ENCODE assay signal across 9 mouse cellular contexts in the genomic region with DNA sequence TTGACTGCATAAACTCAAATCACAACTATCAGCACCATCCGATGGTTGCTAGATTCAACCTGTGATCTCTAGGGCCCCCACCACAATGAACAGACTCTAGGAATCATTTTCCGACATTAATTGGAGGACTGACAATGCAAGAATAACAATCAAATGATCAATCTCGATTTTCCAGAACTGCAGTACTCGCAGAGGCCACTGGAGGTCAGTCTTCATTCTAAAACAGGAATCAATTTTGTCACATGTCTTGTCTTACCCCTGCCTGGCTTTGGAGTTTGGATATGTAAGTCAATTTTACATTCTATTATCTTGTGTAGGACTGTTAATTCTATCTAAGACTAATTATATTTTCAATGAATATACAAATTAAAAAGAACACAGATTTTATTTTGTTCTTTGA.
DNase-seq lines count a peak whose midpoint lies in the region; ATAC-seq and TF ChIP-seq lines count a peak whose summit lies in the region.
"Had no signal": no experiment of that assay in that cellular context is flagged by ENCODE, and none has a peak within 500 bp of the region (broad histone marks: within the 10 kb centered on the region; RNA-seq: fewer than 3 reads in every experiment).

No protein-coding gene starts in this region.

- H3K9me3 ChIP-seq in intestine, embryonic 14.5 days (ENCODE audit: control insufficient read depth, low read length): no peaks in the 10 kb centered on the region
- H3K9me3 ChIP-seq in intestine, embryonic 15.5 days: no peaks in the 10 kb centered on the region
- no peaks in the 10 kb centered on the region for H3K9me3 ChIP-seq in E14TG2a.4 (ENCODE audit: low read length)
- H3K9me3 ChIP-seq in embryonic facial prominence, embryonic 10.5 days: no peaks in the 10 kb centered on the region
- H3K9me3 ChIP-seq: midbrain, embryonic 12.5 days had no signal

- H3K27ac ChIP-seq in intestine, embryonic 14.5 days (ENCODE audit: low read depth): no peak overlapping the region
- H3K27ac ChIP-seq in intestine, embryonic 15.5 days: no peak overlapping the region
- H3K27ac ChIP-seq in embryonic facial prominence, embryonic 10.5 days (replicated peaks): no peak overlapping the region
- H3K27ac ChIP-seq: midbrain, embryonic 12.5 days had no signal

- no peaks in the 10 kb centered on the region for H3K36me3 ChIP-seq in intestine, embryonic 14.5 days (ENCODE audit: control insufficient read depth, insufficient read depth, low read length)
- H3K36me3 ChIP-seq in intestine, embryonic 15.5 days: no peaks in the 10 kb centered on the region
- no peaks in the 10 kb centered on the region for H3K36me3 ChIP-seq in E14TG2a.4 (ENCODE audit: insufficient read depth, low read length)
- no peaks in the 10 kb centered on the region for H3K36me3 ChIP-seq in embryonic facial prominence, embryonic 10.5 days (replicated peaks)
- H3K36me3 ChIP-seq: midbrain, embryonic 12.5 days had no signal

- no peak overlapping the region for H3K4me2 ChIP-seq in intestine, embryonic 14.5 days (ENCODE audit: low read length)
- H3K4me2 ChIP-seq in intestine, embryonic 15.5 days (replicated peaks): no peak overlapping the region
- H3K4me2 ChIP-seq: midbrain, embryonic 12.5 days had no signal

- 0 out of 2 replicates have a peak, but pooled peaks cover 6% of the 10 kb centered on the region for H3K27me3 ChIP-seq in intestine, embryonic 14.5 days (replicated peaks; ENCODE audit: control insufficient read depth, insufficient read depth, low read length)
- no peaks in the 10 kb centered on the region for H3K27me3 ChIP-seq in intestine, embryonic 15.5 days (replicated peaks)
- H3K27me3 ChIP-seq in E14TG2a.4 (ENCODE audit: insufficient read depth, low read length): no peaks in the 10 kb centered on the region; the same call in 1 of the 2 replicates
- H3K27me3 ChIP-seq in embryonic facial prominence, embryonic 10.5 days (replicated peaks; ENCODE audit: low read depth, poor library complexity, severe bottlenecking): 0 out of 2 replicates have a peak, but pooled peaks cover 5% of the 10 kb centered on the region
- H3K27me3 ChIP-seq: midbrain, embryonic 12.5 days had no signal

- no peak for ATAC-seq in intestine, embryonic 14.5 days (replicated peaks; ENCODE audit: low FRiP score, low TSS enrichment, low read depth)
- no peak for ATAC-seq in intestine, embryonic 15.5 days
- no peak for ATAC-seq in inflammation-experienced regulatory T-cells, adult 6 months
- ATAC-seq in monocyte, adult 5-6 weeks (replicated peaks; ENCODE audit: insufficient number of reproducible peaks, low FRiP score, low TSS enrichment, poor library complexity, severe bottlenecking): no peak

- peak; percentile 73 for DNase-seq in intestine, embryonic 14.5 days (ENCODE audit: low spot score)
- peak; percentile 40 for DNase-seq in 416B (ENCODE audit: low read depth)
- peak; percentile 53 for DNase-seq in embryonic facial prominence, embryonic 10.5 days (ENCODE audit: low spot score)
- peak; percentile 5 for DNase-seq in lung, postnatal 14 days

- H3K4me1 ChIP-seq in intestine, embryonic 14.5 days (replicated peaks; ENCODE audit: control insufficient read depth, insufficient read depth, low read length): no peaks in the 10 kb centered on the region
- H3K4me1 ChIP-seq in intestine, embryonic 15.5 days (replicated peaks): no peaks in the 10 kb centered on the region
- H3K4me1 ChIP-seq in E14TG2a.4 (replicated peaks; ENCODE audit: low read depth, low read length): no peaks in the 10 kb centered on the region
- H3K4me1 ChIP-seq in embryonic facial prominence, embryonic 10.5 days: no peaks in the 10 kb centered on the region
- H3K4me1 ChIP-seq: midbrain, embryonic 12.5 days had no signal

- TF ChIP-seq CTCF in E14TG2a.4 (conservative IDR thresholded peaks at IDR 0.05; ENCODE audit: low read length): peak; percentile 87

- WGBS in intestine, embryonic 14.5 days: 9% methylated on average over 4 of the region's 4 CpGs
- 13% methylated on average over 4 of the region's 4 CpGs for WGBS in intestine, embryonic 15.5 days
- 15% methylated on average over 4 of the region's 4 CpGs for WGBS in embryonic facial prominence, embryonic 10.5 days

- no peak overlapping the region for H3K9ac ChIP-seq in intestine, embryonic 14.5 days (ENCODE audit: low read length)
- no peak overlapping the region for H3K9ac ChIP-seq in intestine, embryonic 15.5 days
- H3K9ac ChIP-seq: midbrain, embryonic 12.5 days had no signal

- H3K4me3 ChIP-seq in intestine, embryonic 14.5 days (ENCODE audit: low read depth, low read length): no peak overlapping the region
- H3K4me3 ChIP-seq in intestine, embryonic 15.5 days (replicated peaks): no peak overlapping the region
- no peak overlapping the region for H3K4me3 ChIP-seq in E14TG2a.4 (replicated peaks; ENCODE audit: low read length)
- H3K4me3 ChIP-seq in embryonic facial prominence, embryonic 10.5 days: no peak overlapping the region
- H3K4me3 ChIP-seq: midbrain, embryonic 12.5 days had no signal

Comparison
In these comparisons a context has a peak if more than half of its experiments do, and no peak if none do; other contexts are left out.
1. DNase-seq: peak in every context shown above with its lines; median percentile 73 in intestine, embryonic 14.5 days; 53 in embryonic facial prominence, embryonic 10.5 days; 40 in 416B; 5 in lung, postnatal 14 days.